Mouse (Mus musculus) E14TG2a.4 (cell line): ENCODE measurements around the gene Armt1.
"Not testable (repeated sequence)": the region's sequence is repeated elsewhere in the genome, so short reads cannot be mapped to it uniquely, and the experiment has no call there.

Experiments used
- H3K27me3 ChIP-seq: 2 replicates; pipeline ENCODE4 v1.6.1; 2014; ENCODE audit warnings: low read length, control low read depth; ENCODE audit not compliant: insufficient read depth
- H3K36me3 ChIP-seq: 2 replicates; pipeline ENCODE4 v1.6.1; 2014; ENCODE audit warnings: low read length, control low read depth; ENCODE audit not compliant: insufficient read depth
- H3K4me1 ChIP-seq: replicated peaks from 2 replicates; pipeline ENCODE4 v1.6.1; 2014; ENCODE audit warnings: low read depth, low read length, control low read depth
- H3K4me3 ChIP-seq: replicated peaks from 2 replicates; pipeline ENCODE4 v1.5.1; 2014; ENCODE audit warnings: mild to moderate bottlenecking, low read length
- H3K9me3 ChIP-seq: 2 replicates; pipeline ENCODE4 v1.6.1; 2014; ENCODE audit warnings: low read length, control low read depth
- CTCF ChIP-seq: conservative IDR thresholded peaks from 2 replicates; pipeline ENCODE4 v1.5.1; 2014; ENCODE audit warnings: low read length
- NANOG ChIP-seq: IDR thresholded peaks from 2 replicates; pipeline ENCODE4 v1.6.1; 2014; ENCODE audit warnings: borderline replicate concordance, low read length, mixed read lengths
- POU5F1 ChIP-seq: IDR thresholded peaks from 2 replicates; pipeline ENCODE4 v1.6.1; 2014; ENCODE audit warnings: low read length, borderline replicate concordance

Armt1 gene

GRCm38 (mm10) chr10:4430399-4430798 is 1.9 kb upstream of the Armt1 start:
- peak overlapping the region; percentile 92 for H3K4me3 ChIP-seq
- TF ChIP-seq POU5F1 = no peak
- no peak for TF ChIP-seq NANOG
- no peak for TF ChIP-seq CTCF
- H3K9me3 ChIP-seq = no peaks in the 10 kb centered on the region
- peaks cover 49% of the 10 kb centered on the region for H3K4me1 ChIP-seq
- no peaks in the 10 kb centered on the region for H3K27me3 ChIP-seq
- peaks cover 59% of the 10 kb centered on the region for H3K36me3 ChIP-seq

DNA sequence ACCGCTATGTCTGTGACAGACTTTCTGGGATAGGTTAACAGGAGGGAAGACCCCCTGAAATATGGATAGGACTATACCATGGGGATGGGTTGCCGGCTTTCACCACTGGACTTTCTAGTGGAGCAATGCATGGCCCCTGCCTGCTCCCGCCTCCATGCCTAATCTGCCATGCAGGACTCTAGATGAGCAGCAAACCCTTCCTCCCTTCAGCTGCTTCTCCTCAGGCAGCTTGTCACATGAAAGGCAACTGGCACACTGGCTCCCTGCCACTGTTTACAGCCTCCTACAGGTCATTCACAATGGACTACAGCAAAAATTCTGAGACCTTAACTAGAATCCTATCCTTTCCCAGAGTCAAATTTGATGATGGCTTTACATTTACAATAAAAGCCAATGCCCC is 1.4 kb upstream of the Armt1 start:
- peak overlapping the region; percentile 92 for H3K4me3 ChIP-seq
- peaks cover 58% of the 10 kb centered on the region for H3K36me3 ChIP-seq
- H3K4me1 ChIP-seq = peaks cover 53% of the 10 kb centered on the region
- TF ChIP-seq NANOG = no peak
- TF ChIP-seq CTCF = no peak
- no peak for TF ChIP-seq POU5F1
- no peaks in the 10 kb centered on the region for H3K9me3 ChIP-seq
- no peaks in the 10 kb centered on the region for H3K27me3 ChIP-seq

DNA sequence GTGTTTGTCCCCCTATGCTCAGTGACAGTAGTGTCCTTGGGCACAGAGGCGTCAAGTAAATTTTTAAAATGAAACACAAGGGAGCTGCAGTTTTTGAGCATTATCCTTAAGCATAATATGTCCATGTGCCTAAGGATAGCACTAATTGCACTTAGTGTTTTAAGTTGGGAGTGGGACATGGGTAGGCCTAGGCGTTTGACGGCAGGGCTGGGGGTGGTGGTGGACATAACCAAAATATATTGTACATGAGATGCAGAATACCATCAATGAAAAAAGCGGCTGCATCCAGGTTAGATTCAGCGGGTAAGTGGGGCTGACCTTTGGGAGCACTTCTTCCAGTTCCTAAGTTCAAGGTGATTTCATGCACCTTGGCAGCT is 533 bp upstream of the Armt1 start:
- H3K9me3 ChIP-seq = no peaks in the 10 kb centered on the region
- peaks cover 62% of the 10 kb centered on the region for H3K4me1 ChIP-seq
- no peaks in the 10 kb centered on the region for H3K27me3 ChIP-seq
- H3K4me3 ChIP-seq = peak overlapping the region; percentile 92
- TF ChIP-seq CTCF = no peak
- no peak for TF ChIP-seq POU5F1
- H3K36me3 ChIP-seq = peaks cover 57% of the 10 kb centered on the region

DNA sequence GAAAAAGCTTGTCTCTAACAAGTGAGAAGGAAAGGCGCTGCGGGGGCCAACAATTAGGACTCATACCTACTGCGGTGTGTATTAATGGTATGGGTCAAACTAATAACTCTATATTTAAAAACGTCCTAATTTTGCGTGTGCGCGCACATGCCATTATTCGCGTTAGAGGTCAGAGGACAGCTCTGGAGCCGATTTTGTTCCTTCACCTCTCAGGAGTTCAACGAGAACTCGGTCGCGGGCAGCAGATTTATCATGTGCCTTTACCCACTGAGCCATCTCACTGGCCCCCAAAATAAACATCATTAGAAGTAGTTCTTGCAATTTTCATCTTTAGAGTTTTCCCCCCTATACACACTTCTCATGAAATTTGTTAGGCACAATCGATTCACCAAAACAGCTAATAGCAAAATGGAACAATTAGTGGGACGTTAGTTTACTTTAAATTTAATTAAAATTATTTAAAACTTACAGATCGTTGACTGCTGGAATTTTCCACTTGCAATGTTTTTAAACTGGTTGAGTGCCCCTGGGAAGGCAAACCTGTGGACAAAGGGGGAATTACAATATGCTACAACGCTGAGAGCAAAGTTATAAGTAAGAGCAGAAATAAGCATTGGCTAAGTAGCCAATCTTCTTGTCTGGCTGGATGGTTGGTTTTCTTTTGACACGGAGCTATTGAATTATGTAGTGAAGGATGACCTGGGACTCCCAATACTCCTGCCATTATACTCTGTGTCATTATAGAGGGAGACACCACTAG is 909 bp downstream of the Armt1 start:
- Histone ChIP-seq H3K4me3 (peak overlapping the region; percentile 92), H3K9me3 (no peaks in the 10 kb centered on the region), H3K4me1 (peaks cover 76% of the 10 kb centered on the region), H3K27me3 (no peaks in the 10 kb centered on the region), H3K36me3 (peaks cover 57% of the 10 kb centered on the region)
- TF ChIP-seq POU5F1 (no peak), CTCF (peak; percentile 24), NANOG (no peak)

DNA sequence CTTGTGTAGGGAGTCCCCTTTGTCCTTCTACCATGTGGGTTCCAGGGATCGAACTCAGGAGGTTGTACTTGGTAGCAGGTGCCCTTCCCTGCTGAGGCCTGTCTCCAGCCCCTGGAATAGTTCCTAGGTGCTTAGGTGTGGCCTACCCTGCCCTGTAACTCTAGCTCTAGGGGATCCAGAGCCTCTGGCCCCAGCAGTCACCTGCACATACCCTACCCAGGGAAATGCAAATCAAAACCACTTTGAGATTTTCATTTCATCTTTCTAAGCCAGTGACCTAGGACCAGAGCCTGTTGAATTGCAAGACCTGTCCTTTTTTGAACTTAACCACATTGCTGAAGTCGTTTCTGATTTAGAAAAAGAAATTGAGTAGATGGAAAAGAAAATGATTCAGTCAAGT is 1.6 kb downstream of the Armt1 start:
- H3K9me3 ChIP-seq, H3K27me3 ChIP-seq: not testable (repeated sequence)
- peak overlapping the region; percentile 92 for H3K4me3 ChIP-seq
- H3K4me1 ChIP-seq = peaks cover 82% of the 10 kb centered on the region
- H3K36me3 ChIP-seq = peaks cover 57% of the 10 kb centered on the region

DNA sequence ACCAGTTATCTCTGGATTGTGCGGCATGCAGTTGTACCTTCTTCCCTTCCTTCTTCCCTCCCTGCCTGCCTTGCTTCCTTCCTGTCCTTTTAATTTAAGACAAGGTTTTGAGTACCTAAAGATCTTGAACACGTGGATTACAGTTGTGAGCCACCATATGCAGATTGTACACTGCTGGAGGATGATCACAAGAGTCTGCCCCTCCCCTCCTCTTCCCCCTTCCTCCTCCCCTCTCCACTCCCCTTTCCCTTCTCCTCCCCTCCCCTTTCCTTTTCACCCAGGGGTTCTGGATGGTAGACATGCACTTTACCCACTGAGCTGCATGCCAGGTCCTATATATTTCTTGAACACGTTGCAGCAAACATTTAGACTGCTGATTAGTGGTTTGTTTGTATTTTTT is 3.1 kb downstream of the Armt1 start:
- Histone ChIP-seq H3K4me1 (peaks cover 68% of the 10 kb centered on the region), H3K4me3 (peak overlapping the region; percentile 51)

DNA sequence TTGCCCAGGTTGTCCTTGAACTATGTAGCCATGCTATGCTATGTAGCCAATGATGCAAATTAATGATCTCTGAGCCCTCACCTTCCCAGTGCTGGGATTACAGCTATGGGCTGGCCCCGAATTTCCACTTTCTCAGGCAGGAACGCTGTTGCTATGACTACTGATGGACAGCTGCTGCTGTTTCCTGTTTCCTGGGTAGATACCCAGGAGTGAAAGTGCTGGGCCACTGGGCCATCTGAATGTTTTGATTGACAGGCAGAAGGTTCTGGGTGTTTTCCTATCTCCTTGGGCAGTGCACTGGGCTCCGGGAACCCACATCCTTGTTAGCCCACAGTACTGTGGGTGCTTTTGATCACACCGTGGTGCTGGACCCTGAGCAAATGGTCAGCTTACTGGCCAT is 24.1 kb downstream of the Armt1 start:
- Histone ChIP-seq H3K4me1 (peaks cover 9% of the 10 kb centered on the region), H3K4me3 (no peak overlapping the region), H3K9me3 (no peaks in the 10 kb centered on the region), H3K27me3 (no peaks in the 10 kb centered on the region), H3K36me3 (peaks cover 49% of the 10 kb centered on the region)
- TF ChIP-seq POU5F1 (no peak), NANOG (no peak), CTCF (no peak)

More for the DNA sequence above, 3.1 kb downstream of the Armt1 start:
- peaks cover 59% of the 10 kb centered on the region for H3K36me3 ChIP-seq
- TF ChIP-seq NANOG (no peak), POU5F1 (no peak), CTCF (no peak)
- H3K9me3 ChIP-seq = no peaks in the 10 kb centered on the region
- H3K27me3 ChIP-seq = no peaks in the 10 kb centered on the region

GRCm38 (mm10) chr10:4460201-4460600 is 27.9 kb downstream of the Armt1 start:
- Histone ChIP-seq H3K4me3 (no peak overlapping the region), H3K27me3 (no peaks in the 10 kb centered on the region), H3K36me3 (peaks cover 13% of the 10 kb centered on the region), H3K9me3 (no peaks in the 10 kb centered on the region), H3K4me1 (peaks cover 14% of the 10 kb centered on the region)
- no peak for TF ChIP-seq CTCF

DNA sequence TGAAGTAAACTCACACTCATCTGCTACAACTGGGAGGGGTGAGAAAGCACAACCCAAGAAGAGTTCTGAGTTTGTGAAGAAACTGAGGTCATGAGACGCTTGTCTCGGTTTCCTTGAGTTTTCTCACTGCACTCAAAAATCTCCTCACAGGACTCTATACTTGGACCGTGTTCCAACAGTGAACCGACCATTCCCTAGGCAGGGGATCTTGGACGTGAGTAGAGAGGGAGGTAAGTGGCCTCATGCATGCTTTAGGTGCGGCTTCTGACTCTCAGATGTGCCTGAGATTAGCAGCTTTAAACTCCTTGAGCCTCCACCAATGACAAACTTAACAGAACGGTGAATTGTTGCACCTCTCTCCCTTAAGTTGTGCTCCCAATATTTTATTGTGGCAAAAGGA is 33.5 kb downstream of the Armt1 start:
- Histone ChIP-seq H3K4me3 (no peak overlapping the region), H3K9me3 (no peaks in the 10 kb centered on the region), H3K4me1 (peaks cover 21% of the 10 kb centered on the region), H3K27me3 (no peaks in the 10 kb centered on the region), H3K36me3 (no peaks in the 10 kb centered on the region)
- no peak for TF ChIP-seq CTCF
- no peak for TF ChIP-seq NANOG
- TF ChIP-seq POU5F1 = no peak
